Mouse (Mus musculus) stomach, postnatal 0 days (tissue): Measurements from ENCODE around the gene Gne. TPM values are rescaled to one million over a fixed set of nuclear protein-coding genes. Genes with fewer than 3 reads are reported as not detected.

Experiments
- ATAC-seq: fragments of 200-750 bp; cut with Nextera tagmentation; 2 replicates; pipeline ENCODE4 v1.8.0; 2017; ENCODE audit not compliant: low FRiP score, low TSS enrichment
- DNase-seq: peaks from one replicate; pipeline ENCODE4 v3.0.0-alpha.2; 2016; ENCODE audit warnings: low spot score
- H3K27ac ChIP-seq: fragments of 300-500 bp; sonication (generic); replicated peaks from 2 replicates; pipeline ENCODE4 v1.5.1; 2014; ENCODE audit warnings: mild to moderate bottlenecking, control low read depth
- H3K27me3 ChIP-seq: fragments of 300-500 bp; sonication (generic); 2 replicates; pipeline ENCODE4 v1.6.1; 2014; ENCODE audit warnings: low read length; ENCODE audit not compliant: control insufficient read depth, insufficient read depth
- H3K36me3 ChIP-seq: fragments of 300-500 bp; sonication (generic); 2 replicates; pipeline ENCODE4 v1.6.1; 2014; ENCODE audit warnings: low read length, mixed read lengths; ENCODE audit not compliant: control insufficient read depth, insufficient read depth
- H3K4me1 ChIP-seq: fragments of 300-500 bp; sonication (generic); replicated peaks from 2 replicates; pipeline ENCODE4 v1.6.1; 2014; ENCODE audit warnings: antibody characterized with exemption; ENCODE audit not compliant: control insufficient read depth, insufficient read depth
- H3K4me2 ChIP-seq: fragments of 300-500 bp; sonication (generic); replicated peaks from 2 replicates; pipeline ENCODE4 v1.6.1; 2014; ENCODE audit warnings: low read depth, mild to moderate bottlenecking, control low read depth, moderate library complexity
- H3K4me3 ChIP-seq: fragments of 300-500 bp; sonication (generic); 2 replicates; pipeline ENCODE4 v1.5.1; 2014; ENCODE audit warnings: low read depth, low read length, control low read depth
- H3K9ac ChIP-seq: fragments of 300-500 bp; sonication (generic); 2 replicates; pipeline ENCODE4 v1.6.1; 2014; ENCODE audit warnings: mild to moderate bottlenecking, low read length, control low read depth, mixed read lengths
- H3K9me3 ChIP-seq: fragments of 300-500 bp; sonication (generic); 2 replicates; pipeline ENCODE4 v1.6.1; 2016; ENCODE audit warnings: low read length; ENCODE audit not compliant: control insufficient read depth
- CTCF ChIP-seq: IDR thresholded peaks from 2 replicates; pipeline ENCODE4 v1.5.1; 2016; ENCODE audit warnings: antibody characterized with exemption, low read depth, mild to moderate bottlenecking, moderate library complexity
- EP300 ChIP-seq: optimal IDR thresholded peaks from 2 replicates; pipeline ENCODE3; 2016; ENCODE audit warnings: antibody characterized with exemption
- WGBS: fragments of 180-500 bp; shearing (Covaris S2); extraction: QIAGEN DNeasy Blood & Tissue Kit; methylation state at CpG from one replicate; pipeline ENCODE4 v1.1.7; 2014; 5-methylcytosine and 5-hydroxymethylcytosine counted together
- polyA plus RNA-seq: library from polyadenylated mRNA; unstranded; fragments of >200 nt; fragmentation: Nextera tagmentation; extraction: Ambion mirVana; gene quantifications from 2 replicates; pipeline ENCODE4 v1.2.1, GENCODE M21; 2015

Gne gene
- polyA plus RNA-seq, 1 experiment from 2014 or later: 21.1 TPM

DNA sequence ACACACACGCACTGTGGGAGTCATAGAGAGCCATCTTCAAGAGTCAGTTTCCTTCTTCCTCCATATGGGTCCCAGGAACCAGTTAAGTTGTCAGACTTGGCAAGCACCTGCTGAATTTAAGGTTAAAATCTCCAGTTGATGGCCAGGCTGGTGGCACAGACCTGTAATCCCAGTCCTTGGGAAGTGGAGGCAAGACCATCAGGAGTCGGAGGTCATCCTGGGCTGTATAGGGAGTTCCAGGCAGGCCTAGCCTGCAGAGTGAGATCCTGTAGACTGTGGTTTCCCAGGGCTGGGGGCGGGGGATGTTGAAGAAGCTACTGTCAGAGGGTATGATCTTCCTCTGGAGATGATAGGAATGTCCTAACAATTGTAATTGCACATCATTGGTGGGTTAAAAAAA, 95.0 kb downstream of the Gne start:
- Histone ChIP-seq H3K4me3 (no peak overlapping the region), H3K4me1 (no peaks in the 10 kb centered on the region), H3K27me3 (no peaks in the 10 kb centered on the region), H3K9ac (no peak overlapping the region), H3K36me3 (no peaks in the 10 kb centered on the region), H3K27ac (no peak overlapping the region), H3K9me3 (no peaks in the 10 kb centered on the region), H3K4me2 (no peak overlapping the region)
- ATAC-seq (no peak), DNase-seq (no peak)
- WGBS: 92% methylated on average over 3 of the region's 3 CpGs
- TF ChIP-seq CTCF (no peak), EP300 (no peak)

DNA sequence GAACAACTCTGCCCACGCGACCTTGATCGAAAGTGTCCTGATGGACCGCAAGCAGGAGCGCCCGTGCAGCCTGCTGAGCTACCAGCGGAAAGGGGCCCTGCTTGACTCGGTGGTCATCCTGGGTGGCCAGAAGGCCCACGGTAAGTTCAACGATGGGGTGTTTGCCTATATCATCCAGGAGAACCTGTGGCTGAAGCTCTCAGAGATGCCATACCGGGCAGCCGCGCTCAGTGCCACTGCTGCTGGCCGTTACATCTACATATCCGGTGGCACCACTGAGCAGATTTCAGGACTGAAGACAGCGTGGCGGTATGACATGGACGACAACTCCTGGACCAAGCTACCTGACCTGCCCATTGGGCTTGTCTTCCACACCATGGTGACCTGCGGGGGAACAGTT, 99.7 kb downstream of the Gne start:
- WGBS: 94% methylated on average over 19 of the region's 19 CpGs
- Histone ChIP-seq H3K4me2 (no peak overlapping the region), H3K36me3 (no peaks in the 10 kb centered on the region), H3K27ac (no peak overlapping the region), H3K4me3 (no peak overlapping the region), H3K4me1 (no peaks in the 10 kb centered on the region), H3K9ac (no peak overlapping the region), H3K9me3 (no peaks in the 10 kb centered on the region), H3K27me3 (no peaks in the 10 kb centered on the region)
- DNase-seq (no peak), ATAC-seq (no peak)
- no peak for TF ChIP-seq CTCF
- TF ChIP-seq EP300: no peak

Other genes starting within 250 kb of the Gne start
- gene Olfr157, start 244.0 kb downstream of the Gne start, polyA plus RNA-seq: 0.04 and 0.06 TPM in 2 replicates
- 0.02 TPM in 1 of 2 replicates, not detected in the other for gene Olfr155, start 232.6 kb downstream of the Gne start, polyA plus RNA-seq
- 10.2 and 11.3 TPM in 2 replicates for gene Reck, start 208.6 kb downstream of the Gne start, polyA plus RNA-seq
- gene Glipr2, start 126.8 kb downstream of the Gne start, polyA plus RNA-seq: 43.4 and 46.4 TPM in 2 replicates
- not detected in 2 replicates for gene Ccin, start 100.7 kb downstream of the Gne start, polyA plus RNA-seq
- gene Clta, start 79.7 kb downstream of the Gne start, polyA plus RNA-seq: 191 and 194 TPM in 2 replicates
- 6.3 and 7.9 TPM in 2 replicates for gene Rnf38, start 149.6 kb upstream of the Gne start, polyA plus RNA-seq
- 9.5 and 11.0 TPM in 2 replicates for gene Melk, start 216.7 kb upstream of the Gne start, polyA plus RNA-seq